ENCODE assay signal across 29 mouse cellular contexts in the genomic region with DNA sequence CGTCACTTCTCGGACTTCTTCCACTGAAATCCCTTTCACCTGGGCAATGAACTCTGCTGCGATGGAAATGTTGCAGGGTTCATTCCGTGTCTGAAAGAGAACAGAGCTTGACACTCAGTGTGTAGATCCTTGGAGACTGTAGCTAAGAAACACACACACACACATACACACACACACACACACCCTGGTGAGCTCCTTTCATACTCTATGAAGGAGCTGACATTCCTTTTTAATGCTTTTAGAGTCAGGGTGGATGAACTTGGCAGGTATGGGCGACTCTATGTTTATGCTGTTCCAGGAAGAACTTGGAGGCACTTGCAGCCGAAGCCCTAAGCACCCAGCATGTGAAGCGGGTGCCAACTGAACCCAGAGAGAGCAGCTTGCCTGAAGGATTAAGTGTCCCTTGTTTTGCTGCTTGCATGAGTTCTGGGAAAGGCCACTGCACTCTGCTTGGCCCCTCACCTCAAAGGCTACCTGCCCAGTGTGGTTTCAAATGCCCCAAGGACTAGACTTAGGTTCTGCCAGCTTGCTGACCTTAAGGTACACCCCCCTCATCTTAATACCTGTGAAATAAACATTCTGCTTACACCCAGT. TPM values are rescaled to one million over a fixed set of nuclear protein-coding genes. Genes with fewer than 3 reads are reported as not detected.
DNase-seq lines count a peak whose midpoint lies in the region; ATAC-seq and TF ChIP-seq lines count a peak whose summit lies in the region.
"Had no signal": no experiment of that assay in that cellular context is flagged by ENCODE, and none has a peak within 500 bp of the region (broad histone marks: within the 10 kb centered on the region; RNA-seq: fewer than 3 reads in every experiment).

No protein-coding gene starts in this region.

- H3K27me3 ChIP-seq in kidney, embryonic 14.5 days (ENCODE audit: control insufficient read depth, insufficient read depth, low read length), result no peaks in the 10 kb centered on the region
- H3K27me3 ChIP-seq in intestine, postnatal 0 days (replicated peaks; ENCODE audit: control insufficient read depth, insufficient read depth, low read length), result no peaks in the 10 kb centered on the region
- H3K27me3 ChIP-seq: intestine, embryonic 15.5 days; midbrain, embryonic 13.5 days had no signal

- no peak for ATAC-seq in kidney, embryonic 14.5 days (ENCODE audit: low FRiP score, low TSS enrichment)
- no peak for ATAC-seq in intestine, postnatal 0 days
- ATAC-seq: intestine, embryonic 15.5 days; midbrain, embryonic 13.5 days had no signal

- WGBS in kidney, embryonic 14.5 days, result 78% methylated on average over 7 of the region's 7 CpGs
- 70% methylated on average over 7 of the region's 7 CpGs for WGBS in intestine, postnatal 0 days

- no peak overlapping the region for H3K9ac ChIP-seq in kidney, embryonic 14.5 days (ENCODE audit: low read depth, low read length)
- no peak overlapping the region for H3K9ac ChIP-seq in intestine, postnatal 0 days (ENCODE audit: low read depth, low read length)
- H3K9ac ChIP-seq: intestine, embryonic 15.5 days; midbrain, embryonic 13.5 days had no signal

- H3K4me2 ChIP-seq in kidney, embryonic 14.5 days (replicated peaks; ENCODE audit: low read depth, low read length), result no peak overlapping the region
- no peak overlapping the region for H3K4me2 ChIP-seq in intestine, postnatal 0 days (replicated peaks; ENCODE audit: low read depth)
- H3K4me2 ChIP-seq: intestine, embryonic 15.5 days; midbrain, embryonic 13.5 days had no signal

- DNase-seq in adrenal gland, postnatal 10 days, result peak; percentile 51
- no peak for DNase-seq in adrenal gland, adult 2 months
- peak; percentile 49 for DNase-seq in kidney, adult 11 months
- peak; percentile 17 for DNase-seq in adipocyte (ENCODE audit: low spot score)
- DNase-seq in gastrocnemius, postnatal 25 days, result peak; percentile 85
- no peak for DNase-seq in cerebellum, postnatal 14 days
- DNase-seq: cerebellum, adult 18-20 months; cerebellum, postnatal 36 days; heart, adult 2 months; liver; lung, postnatal 10 days; spleen, adult 18-20 months; thymus, adult 18-20 months; thymus, postnatal 4 days had no signal

- no peak overlapping the region for H3K4me3 ChIP-seq in kidney, embryonic 14.5 days (ENCODE audit: low read length)
- no peak overlapping the region for H3K4me3 ChIP-seq in intestine, postnatal 0 days (ENCODE audit: low read depth, low read length)
- H3K4me3 ChIP-seq: heart, adult 2 months; intestine, embryonic 15.5 days; layer of hippocampus, adult 2 months; midbrain, embryonic 13.5 days; myocyte had no signal

- no peak for TF ChIP-seq CTCF in intestine, postnatal 0 days (IDR thresholded peaks at IDR 0.05; ENCODE audit: low read depth)

- no peaks in the 10 kb centered on the region for H3K4me1 ChIP-seq in kidney, embryonic 14.5 days (ENCODE audit: control insufficient read depth, insufficient read depth, low read length)
- no peaks in the 10 kb centered on the region; the same call in 1 of the 2 replicates for H3K4me1 ChIP-seq in intestine, postnatal 0 days (replicated peaks; ENCODE audit: control insufficient read depth, insufficient read depth, low read length)
- H3K4me1 ChIP-seq: intestine, embryonic 15.5 days; midbrain, embryonic 13.5 days had no signal

- H3K36me3 ChIP-seq in kidney, embryonic 14.5 days (ENCODE audit: control insufficient read depth, insufficient read depth, low read length), result no peaks in the 10 kb centered on the region
- peaks cover 7% of the 10 kb centered on the region; the same call in 1 of the 2 replicates for H3K36me3 ChIP-seq in intestine, postnatal 0 days (ENCODE audit: control insufficient read depth, insufficient read depth)
- H3K36me3 ChIP-seq: intestine, embryonic 15.5 days; midbrain, embryonic 13.5 days had no signal

- no peaks in the 10 kb centered on the region for H3K9me3 ChIP-seq in kidney, embryonic 14.5 days (ENCODE audit: control insufficient read depth, low read length)
- H3K9me3 ChIP-seq in intestine, postnatal 0 days (ENCODE audit: control insufficient read depth), result no peaks in the 10 kb centered on the region
- H3K9me3 ChIP-seq: intestine, embryonic 15.5 days; midbrain, embryonic 13.5 days had no signal

- no peak overlapping the region for H3K27ac ChIP-seq in kidney, embryonic 14.5 days (ENCODE audit: low read depth, low read length)
- no peak overlapping the region for H3K27ac ChIP-seq in intestine, postnatal 0 days (ENCODE audit: low read depth, low read length)
- H3K27ac ChIP-seq: heart, adult 2 months; intestine, embryonic 15.5 days; layer of hippocampus, adult 2 months; midbrain, embryonic 13.5 days had no signal

RNA-seq across cellular contexts. Expression of a gene that starts 9.9 kb away (rescaled TPM):
- total RNA-seq in adrenal gland, postnatal 10 days (2021), result not detected
- total RNA-seq in adrenal gland, adult 2 months (2021), result not detected
- not detected in 2 replicates for polyA plus RNA-seq in adrenal gland, adult 2 months (2012; rRNA removed)
- not detected in 2 replicates for polyA plus RNA-seq in kidney, embryonic 14.5 days (2014; fragmentation: Nextera tagmentation; extraction: Ambion mirVana)
- not detected for total RNA-seq in gastrocnemius, postnatal 25 days (2021)
- 1.1 TPM in 2 replicates for polyA plus RNA-seq in intestine, postnatal 0 days (2015; fragmentation: Nextera tagmentation; extraction: Ambion mirVana)
- total RNA-seq: adrenal gland, postnatal 36 days; heart, adult 2 months; hematopoietic stem cell, adult 5-6 weeks; layer of hippocampus, adult 2 months; left cerebral cortex, adult 18-20 months; left cerebral cortex, postnatal 36 days; megakaryocyte progenitor cell, adult 5-6 weeks had no signal
- polyA plus RNA-seq: forebrain, embryonic 11.5 days; heart, adult 2 months; heart, embryonic 16.5 days; intestine, embryonic 15.5 days; liver, embryonic 16.5 days; midbrain, embryonic 13.5 days; myocyte; neural tube, embryonic 14.5 days had no signal

RNA-seq across cellular contexts. Expression of a gene that starts 16.4 kb away (rescaled TPM):
- 10 to 100 TPM; 20.4 to 34.7 TPM for total RNA-seq in adrenal gland, postnatal 10 days (2021)
- total RNA-seq in adrenal gland, adult 2 months (2021), result 10 to 100 TPM; 12.4 to 14.5 TPM
- 2.2 and 5.9 TPM in 2 replicates for polyA plus RNA-seq in adrenal gland, adult 2 months (2012; rRNA removed)
- polyA plus RNA-seq in kidney, embryonic 14.5 days (2014; fragmentation: Nextera tagmentation; extraction: Ambion mirVana), result 12.6 and 13.2 TPM in 2 replicates
- total RNA-seq in gastrocnemius, postnatal 25 days (2021), result 10 to 100 TPM; 11.8 to 12.3 TPM
- 17.3 and 18.1 TPM in 2 replicates for polyA plus RNA-seq in intestine, postnatal 0 days (2015; fragmentation: Nextera tagmentation; extraction: Ambion mirVana)

RNA-seq across cellular contexts. Expression of a gene that starts 16.5 kb away (rescaled TPM):
- total RNA-seq in adrenal gland, postnatal 10 days (2021), result 1 to 10 TPM; 3.5 to 5.1 TPM
- total RNA-seq in adrenal gland, adult 2 months (2021), result 1 to 10 TPM in 1 of 2 experiments, under 1 TPM in 1; 0.52 to 1.2 TPM
- polyA plus RNA-seq in adrenal gland, adult 2 months (2012; rRNA removed), result 0.17 and 0.22 TPM in 2 replicates
- 10.4 and 23.3 TPM in 2 replicates for polyA plus RNA-seq in kidney, embryonic 14.5 days (2014; fragmentation: Nextera tagmentation; extraction: Ambion mirVana)
- under 1 TPM; 0.26 to 0.56 TPM for total RNA-seq in gastrocnemius, postnatal 25 days (2021)
- 3.8 TPM in 2 replicates for polyA plus RNA-seq in intestine, postnatal 0 days (2015; fragmentation: Nextera tagmentation; extraction: Ambion mirVana)

RNA-seq across cellular contexts. Expression of a gene that starts 20.4 kb away (rescaled TPM):
- 10 to 100 TPM; 18.1 to 24.0 TPM for total RNA-seq in adrenal gland, postnatal 10 days (2021)
- 10 to 100 TPM in 1 of 2 experiments, 1 to 10 TPM in 1; 9.5 to 16.8 TPM for total RNA-seq in adrenal gland, adult 2 months (2021)
- 20.7 and 27.7 TPM in 2 replicates for polyA plus RNA-seq in adrenal gland, adult 2 months (2012; rRNA removed)
- polyA plus RNA-seq in kidney, embryonic 14.5 days (2014; fragmentation: Nextera tagmentation; extraction: Ambion mirVana), result 6.8 and 8.5 TPM in 2 replicates
- total RNA-seq in gastrocnemius, postnatal 25 days (2021), result 10 to 100 TPM; 16.4 to 22.3 TPM
- 57.4 and 65.5 TPM in 2 replicates for polyA plus RNA-seq in intestine, postnatal 0 days (2015; fragmentation: Nextera tagmentation; extraction: Ambion mirVana)

RNA-seq across cellular contexts. Expression of a gene that starts 51.3 kb away (rescaled TPM):
- 1 to 10 TPM; 1.6 to 1.8 TPM for total RNA-seq in adrenal gland, postnatal 10 days (2021)
- total RNA-seq in adrenal gland, adult 2 months (2021), result 1 to 10 TPM; 2.2 TPM
- polyA plus RNA-seq in adrenal gland, adult 2 months (2012; rRNA removed), result 3.5 and 4.9 TPM in 2 replicates
- 12.4 and 18.0 TPM in 2 replicates for polyA plus RNA-seq in kidney, embryonic 14.5 days (2014; fragmentation: Nextera tagmentation; extraction: Ambion mirVana)
- total RNA-seq in gastrocnemius, postnatal 25 days (2021), result under 1 TPM in 1 of 2 experiments, not detected in 1; 0.43 TPM
- 6.9 and 7.3 TPM in 2 replicates for polyA plus RNA-seq in intestine, postnatal 0 days (2015; fragmentation: Nextera tagmentation; extraction: Ambion mirVana)
- total RNA-seq: hematopoietic stem cell, adult 5-6 weeks had no signal

Comparison
In these comparisons a context has a peak if more than half of its experiments do, and no peak if none do; other contexts are left out.
1. DNase-seq: peak in adrenal gland, postnatal 10 days (single experiment), kidney, adult 11 months (single experiment), adipocyte (single experiment) and gastrocnemius, postnatal 25 days (single experiment); none in adrenal gland, adult 2 months (single experiment) and cerebellum, postnatal 14 days (0 of 2).